Mouse (Mus musculus) c-Kit-positive CD71-positive TER-119-negative erythroid progenitor cells, embryonic 14.5 days (primary cell): Measurements from ENCODE around the gene Exosc6.
"Not testable (repeated sequence)": the region's sequence is repeated elsewhere in the genome, so short reads cannot be mapped to it uniquely, and the experiment has no call there.

Source experiments
- DNase-seq: peaks from one replicate; pipeline ENCODE4 v3.0.0-alpha.2; 2013; ENCODE audit warnings: low read depth

Gene Exosc6

DNA sequence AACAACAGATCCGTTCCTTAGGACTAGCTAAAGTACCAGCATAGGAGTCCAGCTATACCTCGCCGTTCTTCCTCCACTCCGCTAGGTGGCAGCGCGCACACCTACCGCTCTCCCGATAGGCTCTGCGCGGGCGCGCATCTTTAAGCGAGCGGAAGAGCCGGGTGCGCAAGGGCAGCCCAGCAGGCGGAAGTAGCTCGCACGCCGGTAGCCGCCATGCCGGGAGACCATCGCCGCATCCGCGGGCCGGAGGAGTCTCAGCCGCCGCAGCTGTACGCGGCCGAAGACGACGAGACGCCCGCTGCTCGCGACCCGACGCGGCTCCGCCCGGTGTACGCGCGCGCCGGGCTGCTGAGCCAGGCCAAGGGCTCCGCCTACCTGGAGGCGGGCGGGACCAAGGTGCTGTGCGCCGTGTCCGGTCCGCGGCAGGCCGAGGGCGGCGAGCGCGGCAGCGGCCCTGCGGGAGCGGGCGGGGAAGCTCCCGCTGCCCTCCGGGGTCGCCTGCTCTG lies at the start of gene Exosc6:
Exosc6 (plus strand) TSS at position 182 of the 506 bp plus-strand sequence.
- DNase-seq, result peak; percentile 92

- DNase-seq, result not testable (repeated sequence)
Observed at GRCm38 (mm10) chr8:111010230-111010991, 45.7 kb upstream of the Exosc6 start.

DNA sequence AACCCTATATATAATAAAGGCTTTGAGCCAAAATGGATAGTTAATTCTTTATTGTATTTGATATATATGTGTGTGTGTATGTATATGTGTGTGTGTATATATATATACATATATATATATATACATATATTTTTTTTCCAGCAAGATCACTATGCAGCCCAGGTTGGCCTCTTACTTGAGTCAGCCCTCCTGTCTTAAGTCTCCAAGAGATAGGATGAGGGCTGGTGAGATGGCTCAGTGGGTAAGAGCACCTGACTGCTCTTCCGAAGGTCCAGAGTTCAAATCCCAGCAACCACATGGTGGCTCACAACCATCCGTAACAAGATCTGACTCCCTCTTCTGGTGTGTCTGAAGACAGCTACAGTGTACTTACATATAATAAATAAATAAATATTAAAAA lies 29.5 kb upstream of the Exosc6 start:
- DNase-seq, result not testable (repeated sequence)

DNA sequence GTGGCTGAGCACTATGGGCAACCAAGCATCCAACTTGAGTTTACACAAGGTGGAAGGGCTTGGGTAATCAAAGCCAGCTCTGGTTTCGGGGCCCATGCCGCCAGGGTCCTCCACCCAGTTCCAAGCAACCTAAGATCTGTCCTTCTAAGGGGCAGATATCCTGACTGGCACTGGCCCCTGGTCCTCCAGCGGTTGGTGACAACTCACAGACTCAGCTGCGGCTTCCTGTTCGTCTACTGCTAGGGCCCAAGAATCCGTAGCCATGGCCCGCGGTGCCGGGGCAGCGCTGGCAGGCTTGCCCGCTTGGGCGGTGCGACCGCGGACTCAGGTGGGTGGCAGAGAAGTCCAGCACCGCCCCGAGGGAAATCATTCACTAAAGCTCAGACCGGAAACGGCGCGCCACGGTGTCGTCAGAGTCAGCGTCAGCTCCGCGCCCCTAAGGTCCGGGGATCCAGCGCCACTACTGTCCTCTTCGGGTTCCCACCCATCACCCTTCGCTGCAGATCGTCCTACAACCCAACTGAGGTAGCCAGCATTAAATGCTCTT lies 28.7 kb upstream of the Exosc6 start:
- DNase-seq, result peak; percentile 87

DNA sequence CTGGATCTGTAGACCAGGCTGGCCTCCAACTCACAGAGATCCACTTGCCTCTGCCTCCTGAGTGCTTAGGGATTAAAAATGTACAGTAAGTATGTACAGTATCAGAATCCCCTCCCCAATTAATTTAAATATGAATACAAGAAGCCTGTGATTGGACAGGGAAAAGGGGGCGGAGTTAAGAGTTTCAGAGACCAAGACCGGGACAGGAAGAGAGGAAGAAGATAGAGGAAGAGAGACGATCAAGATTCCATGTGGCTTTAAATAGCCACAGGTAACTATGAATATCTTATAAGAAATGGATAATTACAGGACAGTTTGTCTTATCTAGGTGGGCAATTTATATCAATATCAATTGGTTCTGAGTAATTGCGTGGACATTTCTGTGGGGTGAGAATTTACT lies 26.6 kb upstream of the Exosc6 start:
- DNase-seq, result peak; percentile 68

GRCm38 (mm10) chr8:111030045-111030444 lies 26.1 kb upstream of the Exosc6 start:
- no peak for DNase-seq

- no peak for DNase-seq
Observed at GRCm38 (mm10) chr8:111031572-111031971, 24.6 kb upstream of the Exosc6 start, which contains the start of gene Ddx19b. Gene Ddx19b (minus strand): TSS chr8:111031751.

DNA sequence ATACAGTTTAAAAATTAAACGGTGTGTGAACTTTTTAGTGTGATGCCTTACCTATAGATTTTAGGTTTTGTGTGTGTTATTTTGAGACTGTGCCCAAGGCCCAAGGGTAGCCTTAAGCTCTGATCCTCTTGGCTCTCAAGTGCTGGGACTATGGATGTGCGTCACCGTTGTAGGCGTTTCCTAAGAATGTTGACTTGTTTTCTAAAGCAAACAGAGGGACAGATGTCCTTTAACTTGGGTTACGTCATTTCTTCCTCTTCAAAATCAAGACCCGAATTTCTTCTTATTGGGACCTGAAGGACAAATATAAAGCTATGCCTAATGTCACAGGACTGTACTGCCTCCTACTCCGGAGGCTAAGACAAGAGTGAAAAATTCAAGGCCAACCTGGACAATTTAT lies 23.2 kb upstream of the Exosc6 start, which contains the start of gene Aars:
Aars (plus strand) TSS at position 229 of the 400 bp plus-strand sequence.
- no peak for DNase-seq

DNA sequence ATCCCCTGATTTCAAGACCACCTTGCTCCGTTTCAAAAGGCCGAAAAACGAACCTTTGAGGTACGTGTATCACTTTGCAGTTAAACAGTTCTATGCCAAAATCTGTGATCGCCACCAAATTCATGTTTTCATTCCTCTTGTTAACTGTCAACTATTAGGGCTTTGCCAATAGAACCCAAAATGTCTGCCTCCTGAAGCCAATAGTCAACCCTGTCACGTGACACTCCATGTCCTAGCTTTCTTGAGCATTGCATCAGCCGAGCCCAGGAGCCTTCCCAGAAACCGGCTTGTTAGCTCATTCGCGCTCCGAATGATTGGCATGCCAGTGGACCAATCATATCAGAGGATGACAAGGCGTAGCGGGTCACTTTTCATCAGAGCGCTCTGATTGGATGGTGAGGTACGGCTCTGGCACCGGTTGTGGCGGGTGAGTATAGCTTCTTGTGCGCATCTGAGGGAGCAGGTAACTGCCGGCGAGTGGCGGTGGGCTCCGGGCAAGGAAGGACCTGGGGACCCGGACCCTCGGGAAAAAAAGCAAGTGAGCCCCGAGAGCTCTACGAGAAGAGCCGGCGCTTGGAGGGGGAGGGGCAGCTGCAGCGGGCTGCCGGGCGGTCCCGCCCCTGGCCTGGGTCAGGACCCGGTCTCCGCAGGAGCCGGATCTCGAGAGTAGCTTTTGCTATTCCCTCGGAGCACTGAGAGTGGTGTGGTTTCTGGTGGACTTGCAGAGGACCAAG lies 22.5 kb upstream of the Exosc6 start:
- peak; percentile 100 for DNase-seq

DNA sequence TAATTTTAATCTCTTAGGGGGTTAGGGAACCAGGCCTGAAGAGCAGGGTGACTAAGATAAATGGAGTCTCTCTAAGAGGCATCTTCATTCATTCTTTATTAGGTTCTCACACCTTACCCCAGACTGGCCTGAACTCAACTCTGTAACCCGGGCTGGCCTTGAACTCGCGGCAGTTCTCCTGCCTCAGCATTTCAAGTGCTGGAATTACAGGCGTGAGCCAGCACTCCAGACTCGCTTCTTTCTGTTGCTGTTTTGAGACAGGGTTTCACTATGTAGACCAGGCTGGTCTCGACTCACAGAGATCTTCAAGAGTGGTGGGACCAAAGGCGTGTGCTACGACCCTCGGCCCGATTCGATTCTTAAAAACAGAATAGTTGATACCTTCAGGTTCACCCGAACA lies 21.9 kb upstream of the Exosc6 start:
- DNase-seq, result no peak

DNA sequence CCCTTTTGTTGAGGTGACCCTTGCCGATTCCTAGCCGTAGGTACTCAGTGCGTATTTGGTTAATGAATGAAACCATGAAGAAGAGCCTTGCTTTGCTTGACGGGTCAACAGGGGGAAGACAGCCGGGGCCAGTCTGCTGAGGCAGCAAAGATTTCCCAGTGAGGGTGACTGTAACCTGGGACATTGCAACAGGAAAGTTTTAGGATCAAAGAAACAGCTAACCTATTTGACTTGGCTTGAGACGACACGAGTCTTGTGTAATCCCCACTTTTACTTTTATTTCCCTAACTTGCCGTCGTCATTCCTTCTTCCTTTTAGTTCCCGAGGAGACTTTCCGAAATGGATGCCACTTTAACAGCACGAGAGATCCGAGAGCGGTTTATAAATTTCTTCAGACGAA lies 19.5 kb upstream of the Exosc6 start:
- DNase-seq, result no peak

DNA sequence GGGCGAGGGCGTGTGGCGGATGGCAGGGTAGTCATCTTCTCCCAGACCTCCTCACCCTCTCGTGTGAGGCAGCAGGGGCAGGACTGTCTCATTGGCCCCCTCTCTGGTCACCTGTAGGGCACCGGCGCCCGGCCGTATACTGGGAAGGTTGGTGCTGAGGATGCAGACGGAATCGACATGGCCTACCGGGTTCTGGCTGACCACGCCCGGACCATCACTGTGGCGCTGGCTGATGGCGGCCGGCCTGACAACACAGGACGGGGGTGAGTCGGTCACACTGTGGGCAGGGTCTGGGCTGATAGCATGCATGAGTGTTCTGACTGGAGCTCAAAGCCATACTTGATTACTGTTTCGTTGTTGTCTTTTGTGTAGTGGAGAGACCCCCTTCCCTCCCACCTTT lies 13.6 kb upstream of the Exosc6 start:
- no peak for DNase-seq

GRCm38 (mm10) chr8:111044003-111044734 lies 12.0 kb upstream of the Exosc6 start:
- DNase-seq, result no peak

DNA sequence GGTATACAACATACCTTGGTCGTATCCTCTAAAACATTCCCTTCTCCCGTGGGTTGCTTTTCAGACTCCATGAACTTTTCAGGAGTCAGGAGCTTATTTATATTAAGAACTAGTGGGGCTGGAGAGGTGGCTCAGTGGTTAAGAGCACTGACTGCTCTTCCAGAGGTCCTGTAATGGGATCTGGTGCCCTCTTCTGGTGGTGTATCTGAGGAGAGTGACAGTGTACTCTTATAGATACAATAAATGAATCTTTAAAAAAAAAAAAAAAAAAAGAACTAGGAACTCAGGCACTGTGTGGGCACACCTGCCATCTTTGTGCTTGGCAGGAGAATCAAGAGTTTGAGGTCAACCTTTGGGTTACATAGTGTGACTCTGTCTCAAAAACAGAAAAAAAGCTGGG lies 7.4 kb upstream of the Exosc6 start:
- DNase-seq, result no peak

DNA sequence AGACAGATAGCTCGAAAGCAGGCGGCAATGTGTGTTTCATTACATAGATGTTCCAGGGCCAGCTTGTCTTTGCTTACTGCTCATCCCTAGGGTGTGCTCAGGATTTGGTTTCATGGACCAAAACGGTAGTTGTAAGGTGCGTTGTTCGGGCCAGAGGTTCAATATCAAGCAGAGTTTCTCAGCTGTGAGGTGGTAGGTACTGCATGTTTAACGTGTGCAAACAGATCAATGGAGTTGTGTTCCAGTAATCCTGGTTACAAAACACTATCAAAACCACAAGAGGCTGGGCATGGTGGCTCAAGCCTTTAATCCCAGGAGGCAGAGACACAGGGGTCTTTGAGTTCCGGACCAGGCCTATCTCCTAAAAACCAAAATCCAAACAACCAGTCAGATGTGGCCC lies 7.0 kb upstream of the Exosc6 start:
- no peak for DNase-seq

DNA sequence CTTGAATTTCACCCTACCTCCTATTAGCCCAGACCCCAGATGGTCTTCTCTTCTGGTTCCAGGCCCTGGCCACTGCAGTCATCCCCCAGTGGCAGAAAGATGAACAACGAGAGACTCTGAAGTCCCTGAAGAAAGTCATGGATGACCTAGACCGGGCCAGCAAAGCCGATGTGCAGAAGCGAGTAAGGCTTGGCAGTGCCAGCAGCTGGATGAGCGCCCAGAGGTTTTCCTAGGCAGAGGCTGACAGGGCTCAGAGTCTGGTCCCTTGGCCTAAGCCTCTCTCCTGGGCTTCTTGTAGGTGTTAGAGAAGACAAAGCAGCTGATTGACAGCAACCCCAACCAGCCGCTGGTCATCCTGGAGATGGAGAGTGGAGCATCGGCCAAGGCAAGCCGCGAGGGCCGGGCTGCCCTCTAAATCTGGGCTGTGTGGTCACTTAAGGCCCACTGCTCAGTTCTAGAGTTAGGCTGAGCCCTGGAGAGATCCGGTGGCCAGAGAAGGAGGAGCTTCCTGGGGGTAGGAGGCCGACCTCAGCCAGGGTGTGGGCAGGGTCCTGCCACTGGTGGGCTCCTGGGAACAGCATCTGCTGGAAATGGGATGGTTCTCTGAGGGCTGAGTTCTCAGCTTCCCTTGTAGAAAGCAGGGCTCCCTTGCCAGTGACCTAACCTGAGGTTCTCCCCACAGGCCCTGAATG lies 2.2 kb upstream of the Exosc6 start:
- no peak for DNase-seq

- DNase-seq, result no peak
Observed at GRCm38 (mm10) chr8:111055031-111055634, 1.0 kb upstream of the Exosc6 start.

GRCm38 (mm10) chr8:111055661-111056060 lies 478 bp upstream of the Exosc6 start:
- DNase-seq, result no peak

DNA sequence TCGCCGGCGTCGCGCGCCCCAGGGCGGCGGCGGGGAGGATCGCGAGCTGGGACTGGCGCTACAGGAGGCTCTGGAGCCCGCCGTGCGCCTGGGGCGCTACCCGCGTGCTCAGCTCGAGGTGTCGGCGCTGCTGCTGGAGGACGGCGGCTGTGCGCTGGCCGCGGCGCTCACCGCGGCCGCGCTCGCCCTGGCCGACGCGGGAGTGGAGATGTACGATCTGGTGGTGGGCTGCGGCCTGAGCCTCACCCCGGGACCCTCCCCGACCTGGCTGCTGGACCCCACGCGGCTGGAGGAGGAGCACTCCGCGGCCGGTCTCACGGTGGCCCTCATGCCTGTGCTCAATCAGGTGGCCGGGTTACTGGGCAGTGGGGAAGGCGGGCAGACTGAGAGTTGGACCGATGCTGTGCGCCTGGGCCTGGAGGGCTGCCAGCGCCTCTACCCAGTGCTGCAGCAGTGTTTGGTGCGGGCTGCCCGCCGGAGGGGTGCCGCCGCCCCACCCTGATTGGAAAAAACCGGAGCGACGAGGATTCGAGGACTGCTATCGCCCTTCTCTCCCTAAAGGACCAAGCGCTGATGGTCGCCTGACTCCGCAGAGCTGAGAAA lies 653 bp downstream of the Exosc6 start:
- DNase-seq, result no peak

- DNase-seq, result no peak
Observed at GRCm38 (mm10) chr8:111058946-111059572, 2.9 kb downstream of the Exosc6 start.
